Mouse (Mus musculus) forelimb bud, embryonic 11.5 days (tissue): ENCODE measurements at regions not wholly inside any gene's neighbourhood (a gene's known extent, or its start where the extent isn't known, plus 50 kb on each side); places are given as distances from the start of the nearest gene placed in this dataset.

Experiments used
- DNase-seq: peaks from one replicate; pipeline ENCODE4 v3.0.0-alpha.2; 2012; ENCODE audit warnings: low read depth, low spot score

DNA sequence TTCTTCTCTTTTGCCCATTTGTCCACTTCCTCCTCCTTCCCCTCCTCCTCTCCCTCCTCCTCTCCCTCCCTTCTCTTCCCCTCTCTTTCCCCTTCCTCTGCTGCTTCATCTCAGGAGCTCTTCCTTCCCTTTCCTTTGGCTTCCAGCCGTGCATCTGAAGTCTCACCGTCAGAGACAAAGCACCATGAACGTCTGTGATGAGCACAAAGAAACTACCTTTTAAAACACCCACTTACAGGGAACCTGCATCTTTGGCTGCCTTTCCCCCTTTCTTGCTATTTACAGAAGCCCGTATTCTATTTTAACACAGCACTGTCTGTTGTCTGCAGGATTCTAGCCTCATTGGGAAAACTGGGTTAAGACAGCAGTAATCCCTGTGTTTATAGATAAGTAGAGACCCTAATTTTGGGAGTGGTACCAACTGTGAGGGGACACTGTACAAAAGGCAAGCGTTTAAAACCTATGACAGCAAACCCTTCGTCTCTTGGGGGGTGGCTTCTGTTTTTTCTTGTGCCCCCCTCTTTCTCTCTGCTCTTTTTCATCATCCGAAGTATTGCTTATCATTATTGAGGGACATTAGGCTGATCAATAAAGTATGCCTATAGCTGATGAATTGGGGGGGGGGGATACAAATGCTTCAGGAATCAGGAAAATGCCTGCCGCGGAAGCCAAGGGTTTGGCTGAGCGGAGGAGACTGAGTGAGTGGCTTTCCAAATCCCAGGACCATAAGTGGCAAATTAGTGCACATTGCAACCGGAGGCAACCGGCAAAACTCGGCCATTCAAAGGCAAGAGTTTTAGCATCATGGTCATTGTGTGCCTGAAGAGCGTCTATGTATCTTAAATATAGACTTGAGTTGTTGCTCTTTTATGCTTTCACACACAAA lies 417.0 kb upstream of the Ubash3b start:
- no peak for DNase-seq

DNA sequence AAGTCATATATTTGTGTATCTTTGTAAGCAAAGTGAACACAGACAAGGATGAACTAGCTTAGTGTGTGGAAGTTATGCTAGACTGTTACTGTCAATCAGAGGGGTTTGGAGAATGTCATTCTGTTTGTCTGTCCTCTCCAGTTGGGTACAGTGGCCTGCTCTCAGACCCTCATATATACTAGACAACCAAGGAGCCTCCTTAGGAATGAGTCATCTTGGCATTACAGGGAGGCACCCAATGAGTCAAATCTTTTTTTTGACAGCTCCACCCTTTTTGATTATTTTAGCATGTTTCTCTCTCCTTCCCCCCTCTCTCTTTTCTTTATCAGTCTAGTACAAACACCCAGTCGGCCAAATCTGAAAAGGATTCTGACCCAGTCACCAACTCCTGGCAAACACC lies 416.3 kb upstream of the Ubash3b start:
- DNase-seq, result no peak

DNA sequence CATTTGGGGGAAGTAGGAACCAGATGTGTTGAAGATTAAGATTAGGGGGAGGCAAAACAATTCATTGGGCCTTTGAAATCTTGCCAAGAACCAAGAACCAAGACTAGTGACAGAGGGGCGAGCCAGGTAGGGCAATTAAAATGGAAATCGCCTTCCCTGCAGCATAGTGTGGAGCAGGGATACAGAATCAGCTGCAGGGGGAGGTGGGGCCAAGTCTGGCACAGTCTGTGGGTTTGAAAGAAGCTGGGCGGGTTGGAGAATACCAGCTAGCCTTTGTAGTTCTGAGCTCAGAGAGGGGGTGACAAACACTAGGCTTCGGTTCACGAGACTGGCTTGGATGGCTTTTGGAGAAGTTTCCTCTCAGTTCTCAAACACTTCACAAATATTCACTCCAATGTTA lies 414.3 kb upstream of the Ubash3b start:
- DNase-seq, result no peak

DNA sequence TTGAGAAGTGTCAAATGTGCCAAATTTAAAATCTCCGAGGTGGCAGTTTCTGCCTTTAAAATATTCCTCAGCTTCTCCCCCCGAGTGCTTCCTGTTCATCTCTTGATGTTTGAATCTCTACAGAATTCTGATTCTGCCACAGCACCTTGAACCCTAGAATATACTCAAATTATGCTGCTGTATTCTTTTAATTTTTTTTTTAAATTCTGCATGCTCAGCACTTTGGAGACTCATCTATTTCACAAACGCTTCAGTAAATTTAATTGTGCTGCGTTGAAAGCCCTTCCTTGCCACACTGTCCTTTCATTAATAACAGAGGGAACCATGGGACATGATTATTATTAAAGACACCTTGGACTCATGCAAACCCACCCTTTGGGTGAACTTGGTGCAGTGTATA lies 408.8 kb upstream of the Ubash3b start:
- no peak for DNase-seq

DNA sequence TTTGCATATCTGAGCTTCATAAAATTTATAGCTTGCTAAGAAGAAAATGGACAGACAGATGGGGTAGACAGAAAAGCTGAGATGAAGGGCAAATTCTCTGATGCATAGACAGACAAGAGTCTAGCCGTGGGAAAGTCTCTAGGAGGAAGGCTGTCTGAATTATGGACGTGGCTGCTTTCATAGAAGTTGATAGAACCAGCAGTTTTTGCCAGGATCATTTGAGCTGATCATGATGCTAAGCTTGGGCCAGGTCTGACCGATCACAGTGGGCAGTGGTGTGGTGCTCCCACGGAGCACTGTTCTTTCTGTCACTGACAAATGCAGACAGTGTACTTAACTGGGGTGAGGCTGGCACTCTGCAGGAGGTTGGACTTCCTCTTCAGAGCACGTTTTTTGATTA lies 405.0 kb upstream of the Ubash3b start:
- no peak for DNase-seq

DNA sequence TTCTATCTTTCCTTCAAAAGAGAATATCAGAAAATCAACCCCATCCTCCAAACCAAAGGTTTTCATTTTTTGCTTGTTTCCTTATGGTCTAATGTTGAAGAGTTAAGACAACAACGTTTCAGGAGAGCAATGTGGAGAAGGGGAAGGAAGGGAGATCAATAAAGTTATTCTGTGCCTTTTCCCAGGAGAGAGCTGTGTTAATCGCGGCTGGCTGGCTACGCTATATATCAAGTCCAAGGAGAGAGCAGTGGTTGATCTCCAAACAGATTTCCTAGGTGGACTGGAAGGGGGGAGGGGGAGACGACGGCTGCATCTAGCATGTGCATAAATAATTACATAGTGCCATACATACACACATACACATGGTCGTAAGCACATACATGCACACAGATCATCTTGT lies 404.3 kb upstream of the Ubash3b start:
- DNase-seq, result no peak

DNA sequence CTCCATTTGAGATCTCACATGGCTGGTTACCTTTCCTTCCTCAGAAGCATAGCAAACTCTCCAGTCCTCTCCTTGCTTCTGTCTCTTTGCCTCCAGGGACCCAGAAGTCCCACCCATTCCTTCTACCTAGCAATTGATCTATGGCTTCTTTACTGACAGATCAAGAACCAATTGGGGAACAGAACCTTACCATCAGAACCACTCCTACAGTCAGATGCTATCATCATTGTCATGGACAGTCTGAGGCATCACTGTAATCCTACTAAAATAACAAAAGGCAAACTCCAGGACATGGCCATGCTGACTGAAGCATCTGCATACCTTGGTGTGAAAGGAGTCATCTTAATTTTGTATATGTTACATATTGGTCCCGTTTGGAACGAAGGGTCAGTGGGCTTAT lies 401.9 kb upstream of the Ubash3b start:
- DNase-seq, result no peak

DNA sequence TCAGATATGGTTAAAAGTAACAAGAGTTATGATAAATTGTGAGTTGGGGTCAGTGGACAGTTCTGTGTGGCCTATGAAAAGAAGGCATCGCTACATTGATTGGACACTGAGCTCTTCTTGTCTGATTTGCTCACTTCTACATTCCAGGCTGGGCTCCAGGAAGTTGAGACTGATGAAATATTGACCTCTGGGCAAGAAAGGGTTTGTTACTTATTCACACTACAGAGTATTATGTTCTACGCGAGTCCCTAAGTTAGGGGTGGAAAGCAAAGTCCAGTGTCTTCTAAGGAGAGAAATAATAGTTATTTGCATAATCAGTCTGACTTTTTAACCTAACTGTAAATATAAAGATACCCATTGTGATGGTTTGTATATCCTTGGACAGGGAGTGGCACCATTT lies 397.0 kb upstream of the Ubash3b start:
- no peak for DNase-seq

DNA sequence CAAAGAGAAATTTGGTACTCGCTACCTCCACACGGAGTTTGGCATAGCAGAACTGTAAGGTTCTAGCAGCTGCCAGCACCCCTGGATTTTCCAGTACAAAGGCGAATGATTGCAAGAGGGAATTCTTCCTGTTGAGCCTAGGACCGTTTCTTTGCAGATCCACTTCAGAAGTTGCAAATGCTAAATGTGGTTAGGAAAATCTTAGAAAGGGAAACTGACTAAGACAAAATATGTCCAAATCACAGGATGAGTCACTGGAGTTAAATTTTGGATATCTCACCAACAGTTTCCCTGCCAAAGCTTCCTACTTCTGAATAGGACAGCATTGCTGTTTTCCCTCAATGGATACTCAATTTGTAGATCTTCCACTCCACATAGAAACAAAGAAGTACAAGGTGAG lies 395.4 kb upstream of the Ubash3b start:
- no peak for DNase-seq

DNA sequence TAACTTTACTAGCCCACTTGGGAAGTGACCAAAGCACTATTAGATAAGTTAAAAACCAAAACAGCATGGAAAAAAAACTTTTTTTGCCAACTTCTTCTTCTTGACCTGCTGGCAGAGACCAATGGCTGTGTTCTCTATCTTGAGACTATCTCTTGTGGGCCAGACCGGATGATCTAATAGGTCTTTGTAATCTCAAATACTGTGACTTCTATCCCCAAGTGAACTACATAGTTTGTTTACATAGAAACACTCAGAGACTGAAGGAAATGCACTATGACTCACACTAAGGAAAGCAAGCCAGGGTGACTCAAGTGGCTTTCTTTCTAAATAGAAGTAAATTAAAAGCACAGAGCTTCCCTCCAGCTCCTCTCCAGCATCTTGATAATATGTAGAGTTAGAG lies 384.3 kb upstream of the Ubash3b start:
- DNase-seq, result no peak

DNA sequence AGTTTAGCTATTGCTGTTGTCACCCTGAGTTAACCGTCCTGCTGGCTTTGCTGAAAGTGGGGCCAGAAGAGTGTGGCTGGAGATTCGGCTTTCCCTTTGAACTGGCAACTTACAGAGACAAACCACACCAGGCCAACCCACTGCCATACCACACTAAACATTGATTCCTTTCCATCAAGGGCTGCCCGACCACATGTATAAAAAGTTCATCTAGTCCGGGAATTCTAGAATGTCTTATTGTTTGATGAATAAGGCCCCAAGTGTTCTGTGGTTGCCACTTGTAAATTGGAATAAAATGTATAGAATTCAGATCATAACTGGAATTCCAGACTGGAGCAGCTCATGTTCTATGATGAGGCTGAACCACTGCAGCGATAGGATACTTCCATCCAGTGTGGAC lies 381.0 kb upstream of the Ubash3b start:
- no peak for DNase-seq

DNA sequence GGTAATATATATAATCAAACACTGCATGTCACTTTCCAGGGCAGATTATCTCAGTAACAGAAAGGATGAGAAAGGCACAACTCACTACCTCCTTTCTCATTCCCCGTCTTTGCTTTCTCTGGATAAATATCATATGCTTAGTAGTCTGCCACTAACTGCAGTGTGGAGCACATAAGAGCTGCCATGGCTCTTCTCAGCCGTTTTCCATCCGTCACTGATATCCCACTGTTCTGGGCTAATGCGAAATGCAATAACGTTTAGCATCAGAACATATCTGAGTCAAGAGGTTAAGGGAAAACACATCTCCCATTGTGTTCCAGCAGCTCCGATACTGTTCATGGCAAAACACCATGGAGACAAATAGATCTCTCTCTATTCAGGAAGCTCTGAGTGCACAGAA lies 379.8 kb upstream of the Ubash3b start:
- no peak for DNase-seq

DNA sequence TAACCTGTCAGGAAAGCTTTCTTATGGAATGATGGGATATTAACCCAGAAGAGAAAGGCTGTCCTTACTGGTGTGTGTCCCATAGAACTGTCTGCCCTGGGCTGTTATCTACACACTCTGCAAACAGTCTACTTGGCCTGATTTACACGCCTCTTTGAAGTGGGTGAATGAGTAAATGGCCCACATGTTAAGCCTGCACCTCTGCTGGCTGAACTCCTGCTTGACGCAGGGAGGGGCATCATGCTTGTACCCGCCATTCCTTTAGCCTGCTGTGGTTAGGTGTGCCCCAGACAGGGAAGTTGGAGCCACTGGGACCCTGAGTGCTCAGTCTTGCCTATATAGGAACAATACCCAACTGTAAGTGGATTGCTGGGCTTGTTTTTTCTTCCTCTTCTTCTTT lies 371.3 kb upstream of the Ubash3b start:
- no peak for DNase-seq

DNA sequence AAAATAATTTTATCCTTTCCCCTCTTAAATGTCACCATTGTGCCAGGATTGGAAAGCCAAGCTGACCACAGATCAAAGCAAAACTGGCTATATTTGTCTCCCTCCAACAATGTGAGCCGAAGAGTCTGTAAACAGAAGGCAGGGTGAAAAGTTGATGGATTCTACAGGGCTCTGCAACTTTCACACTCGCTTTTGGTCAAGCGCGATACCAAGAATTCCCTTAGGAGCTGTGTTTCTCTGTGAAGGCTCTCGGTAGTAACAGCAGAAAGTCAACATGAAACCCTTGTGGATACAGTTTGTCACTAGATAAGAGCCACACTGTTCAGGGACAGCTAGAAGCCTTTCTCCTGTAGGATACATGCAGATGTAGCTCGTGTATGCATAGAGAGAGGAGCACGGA lies 370.8 kb upstream of the Ubash3b start:
- DNase-seq, result no peak

DNA sequence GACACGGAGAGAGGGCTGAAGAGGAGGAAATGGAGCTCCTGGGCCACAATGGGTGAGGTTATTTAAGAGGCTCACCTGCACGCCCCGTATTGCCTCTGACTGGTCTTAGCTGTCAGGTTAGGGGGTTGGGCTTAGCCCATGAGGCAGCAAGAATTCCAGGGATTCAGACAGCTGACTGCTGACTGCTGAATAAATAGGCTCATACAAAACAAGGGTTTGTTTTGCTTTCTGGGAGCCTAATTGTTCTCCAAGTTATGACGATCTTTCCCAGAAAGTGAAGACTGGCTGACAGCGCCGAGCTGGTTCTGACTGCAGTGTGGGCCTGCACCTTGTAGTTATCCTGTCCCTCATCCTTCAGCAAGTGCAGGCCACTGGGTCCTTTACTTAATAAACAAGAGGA lies 370.1 kb upstream of the Ubash3b start:
- no peak for DNase-seq

DNA sequence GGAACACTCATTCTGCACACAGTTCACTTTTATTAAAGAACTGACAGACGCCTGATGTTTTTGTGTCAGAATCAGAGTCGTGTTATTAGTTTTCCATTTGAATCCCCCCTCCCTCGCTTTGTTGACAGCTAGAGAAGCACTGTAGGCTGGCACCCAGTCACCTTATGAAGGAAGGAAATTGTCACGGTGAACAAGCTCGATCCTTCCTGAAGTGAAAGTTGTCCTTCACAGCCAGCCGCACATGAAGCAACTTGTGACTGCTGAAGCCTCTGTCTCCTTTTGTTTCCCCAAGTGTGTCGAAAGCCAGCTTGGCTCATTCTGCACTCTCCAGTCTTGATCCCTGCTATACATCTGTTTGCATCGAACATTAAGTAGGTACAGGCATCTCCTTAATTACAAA lies 364.6 kb upstream of the Ubash3b start:
- DNase-seq, result no peak

DNA sequence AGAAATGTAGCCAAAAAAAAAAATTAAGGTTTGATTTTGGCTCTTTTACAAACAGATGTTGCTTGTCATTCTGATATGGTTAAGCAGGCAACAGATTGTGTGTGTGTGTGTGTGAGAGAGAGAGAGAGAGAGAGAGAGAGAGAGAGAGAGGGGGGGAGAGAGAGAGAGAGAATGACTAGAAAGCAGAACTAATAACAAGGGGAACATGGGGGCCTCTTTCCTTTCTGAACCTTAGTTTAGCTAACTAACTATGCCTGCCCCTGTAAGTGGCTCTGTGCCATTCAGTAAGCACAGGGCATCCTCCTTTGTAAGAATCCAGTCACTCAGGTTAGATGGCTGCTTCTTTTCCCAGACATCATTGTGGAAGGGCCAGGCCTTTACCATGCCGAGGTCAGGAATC lies 364.0 kb upstream of the Ubash3b start:
- DNase-seq, result no peak

DNA sequence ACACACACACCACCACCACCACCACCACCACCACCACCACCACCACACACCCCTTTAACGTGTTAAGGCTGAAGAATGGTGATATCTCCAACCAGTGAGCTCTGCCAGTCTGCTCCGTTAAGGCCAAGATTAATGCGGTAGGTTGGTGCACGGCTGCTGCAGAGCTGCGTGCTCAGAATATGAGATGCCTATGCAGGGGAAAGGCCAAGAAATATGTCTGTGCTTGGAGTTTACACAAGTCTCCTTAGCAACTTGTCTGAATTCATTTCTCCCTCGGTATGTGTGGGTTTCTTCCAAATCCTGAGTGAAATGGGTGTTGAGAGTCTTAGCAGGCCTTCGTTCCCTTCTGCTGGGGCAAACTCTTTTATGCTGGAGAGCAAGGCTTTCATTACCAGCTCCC lies 363.1 kb upstream of the Ubash3b start:
- DNase-seq, result no peak

DNA sequence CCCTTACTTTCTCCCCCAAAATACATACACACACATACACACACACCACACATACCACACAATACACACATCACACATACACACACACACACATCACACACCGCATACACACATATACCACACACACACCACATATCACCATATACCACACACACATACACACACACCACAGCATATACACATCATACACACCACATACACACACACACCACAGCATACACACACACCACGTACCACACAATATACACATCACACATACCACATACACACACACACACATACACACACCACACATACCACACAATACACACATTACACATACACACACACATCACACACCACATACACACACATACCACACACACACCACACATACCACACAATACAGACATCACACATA lies 362.5 kb upstream of the Ubash3b start:
- DNase-seq, result no peak

DNA sequence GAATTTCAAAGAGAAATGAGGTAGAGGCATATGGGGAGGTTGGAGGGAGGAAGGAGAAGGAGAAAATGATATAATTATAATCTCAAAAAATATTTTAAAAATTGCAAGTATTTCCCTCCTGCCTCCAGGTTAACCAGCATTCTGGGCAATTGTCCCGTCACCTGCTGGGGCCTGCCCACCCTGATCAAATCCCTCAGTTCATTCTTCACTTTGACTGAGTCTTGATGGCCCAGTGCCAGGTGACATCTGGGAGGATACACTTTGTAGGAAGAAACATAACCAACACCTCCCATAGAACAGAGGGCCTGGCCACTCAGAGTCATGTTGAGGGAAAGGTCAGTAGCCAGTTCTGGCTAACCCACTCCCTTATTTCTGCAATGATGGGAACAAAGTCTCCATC lies 360.8 kb upstream of the Ubash3b start:
- DNase-seq, result no peak

DNA sequence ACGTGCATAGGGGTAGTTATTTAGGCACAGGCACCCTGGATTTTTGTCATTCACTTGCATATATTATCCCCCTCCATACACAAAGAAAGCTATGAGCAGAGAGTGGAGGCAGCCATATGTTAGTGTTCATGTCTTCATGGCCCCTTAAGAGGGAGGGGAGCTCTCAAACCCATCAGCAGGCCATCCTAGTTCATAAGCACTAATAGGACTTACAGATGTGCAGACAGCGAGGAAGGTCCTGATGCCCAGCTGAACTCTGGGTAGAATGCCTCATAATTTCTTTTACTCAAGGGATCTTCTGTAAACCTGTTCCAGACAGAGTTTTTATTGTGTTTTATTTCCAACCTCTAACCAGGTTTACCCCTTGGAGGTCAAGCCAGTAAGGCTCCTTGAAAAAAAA lies 356.3 kb upstream of the Ubash3b start:
- DNase-seq, result no peak

DNA sequence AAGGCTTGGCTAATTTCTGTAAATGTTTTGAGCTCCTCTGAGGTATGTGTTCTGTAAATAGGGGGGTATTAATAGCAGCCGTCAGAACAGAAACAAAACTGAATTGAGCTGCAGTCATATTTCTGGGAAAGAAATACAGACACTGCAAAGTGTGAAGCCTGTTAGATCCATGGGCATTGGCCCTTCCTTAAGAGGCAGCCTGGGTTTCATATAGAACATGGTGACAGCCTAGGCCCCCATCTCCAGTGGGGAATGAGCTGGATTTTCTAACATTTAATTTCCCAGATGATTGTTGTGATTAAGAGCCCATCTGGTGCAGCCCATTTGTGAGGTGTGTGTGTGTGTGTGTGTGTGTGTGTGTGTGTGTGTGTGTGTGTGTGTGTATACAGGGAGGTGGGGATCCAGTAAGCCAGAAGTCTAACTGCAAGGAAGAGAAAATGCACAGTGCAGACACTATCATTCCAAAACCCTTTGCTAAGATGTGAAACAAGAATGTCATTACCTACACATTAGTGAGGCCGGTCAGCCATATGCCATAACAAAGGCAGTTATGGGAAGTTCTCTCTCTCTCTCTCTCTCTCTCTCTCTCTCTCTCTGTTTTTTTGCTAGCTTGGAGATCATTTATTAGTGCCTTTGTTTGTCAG lies 355.7 kb upstream of the Ubash3b start:
- DNase-seq, result no peak

DNA sequence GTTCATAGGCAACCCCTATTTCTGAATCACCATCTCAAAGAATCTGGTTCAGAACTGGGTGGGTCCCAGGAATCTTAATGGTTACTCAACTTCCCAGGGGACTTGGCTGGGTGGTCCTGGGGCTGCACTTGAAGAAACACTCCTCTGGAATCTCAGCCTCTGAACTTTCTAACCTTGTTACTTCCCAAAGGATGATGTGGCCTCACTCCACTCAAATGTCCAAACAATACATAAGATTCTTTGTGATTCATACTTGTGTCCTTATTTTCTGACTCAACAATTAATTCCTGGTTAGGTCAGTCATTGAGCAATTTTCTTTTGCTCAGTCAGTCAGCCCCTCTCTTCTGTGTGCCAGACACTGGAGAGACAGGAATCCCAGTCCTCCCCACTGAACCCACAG lies 353.7 kb upstream of the Ubash3b start:
- no peak for DNase-seq

DNA sequence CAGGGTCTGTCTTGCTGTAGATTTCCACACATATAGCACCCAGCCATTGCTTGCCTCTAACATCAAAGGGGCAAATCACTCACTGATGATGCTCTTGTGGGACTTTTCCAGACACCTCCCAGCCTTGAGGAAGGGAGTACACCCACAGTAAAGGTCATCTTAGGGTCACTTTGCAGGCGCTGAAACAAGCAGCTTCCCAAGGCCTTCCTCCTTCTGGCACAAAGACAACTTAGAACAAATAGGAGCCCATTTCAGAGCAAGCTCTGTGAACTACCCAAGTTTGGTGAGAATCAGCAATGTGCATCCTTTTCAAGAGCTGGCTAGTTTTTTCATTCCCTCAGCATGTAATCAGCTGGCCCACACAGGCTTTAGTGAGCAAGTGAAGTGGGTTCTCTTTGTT lies 352.2 kb upstream of the Ubash3b start:
- no peak for DNase-seq
